Mouse (Mus musculus): ENCODE measurements around the gene Lrrfip1.
A peak's percentile ranks its signal among the peaks of the same experiment; 100 is the strongest.

DNA sequence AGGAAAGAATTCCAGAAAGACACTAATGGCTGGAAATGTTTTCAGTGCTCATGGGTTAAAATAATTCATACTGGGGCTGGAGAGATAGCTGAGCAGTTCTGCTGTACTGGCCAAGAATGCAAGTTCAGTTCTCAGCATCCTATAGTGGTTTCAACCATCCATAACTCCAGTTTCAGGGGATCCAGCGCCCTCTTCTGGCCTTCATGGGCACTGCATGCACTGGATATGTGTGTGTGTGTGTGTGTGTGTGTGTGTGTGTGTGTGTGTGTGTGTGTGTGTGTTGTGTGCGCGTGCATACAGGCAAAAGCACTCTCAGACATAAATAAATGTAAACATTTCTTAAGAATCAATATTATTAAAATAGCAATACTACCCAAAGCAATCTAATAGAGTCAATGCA lies 22.8 kb downstream of the Lrrfip1 start:
- TF ChIP-seq POLR2A (IDR thresholded peaks at IDR 0.05; ENCODE audit: borderline replicate concordance, control insufficient read depth, low read depth, low read length) (no peak), CTCF (IDR thresholded peaks at IDR 0.05; ENCODE audit: control insufficient read depth, insufficient read depth, low read length) (peak; percentile 57)

All from bone marrow, adult 2 months (tissue).